Mouse (Mus musculus) heart, adult 2 months (tissue): ENCODE measurements around the gene Ntrk3. TPM values are rescaled to one million over a fixed set of nuclear protein-coding genes. Genes with fewer than 3 reads are reported as not detected.

Source experiments
- DNase-seq, 2 experiments: peaks; one replicate each; pipeline ENCODE4 v3.0.0; 2021
- H3K27ac ChIP-seq: fragments of 200-600 bp; 2 replicates; pipeline ENCODE4 v1.8.1; 2022
- H3K27me3 ChIP-seq: fragments of 200-500 bp; 2 replicates; pipeline ENCODE4 v1.6.1; 2012; ENCODE audit warnings: mild to moderate bottlenecking, low read length, inconsistent platforms, mixed read lengths; ENCODE audit not compliant: control insufficient read depth, insufficient read depth
- H3K36me3 ChIP-seq: fragments of 200-500 bp; 2 replicates; pipeline ENCODE4 v1.6.1; 2012; ENCODE audit warnings: low read length, inconsistent platforms; ENCODE audit not compliant: control insufficient read depth, insufficient read depth
- H3K4me1 ChIP-seq: fragments of 200-500 bp; 2 replicates; pipeline ENCODE4 v1.6.1; 2011; ENCODE audit warnings: low read length; ENCODE audit not compliant: control insufficient read depth, insufficient read depth
- H3K4me3 ChIP-seq: fragments of 200-600 bp; 2 replicates; pipeline ENCODE4 v1.8.1; 2022
- H3K79me2 ChIP-seq: fragments of 200-500 bp; replicated peaks from 2 replicates; pipeline ENCODE4 v1.6.1; 2012; ENCODE audit warnings: mild to moderate bottlenecking, inconsistent platforms, low read length, moderate library complexity, mixed read lengths; ENCODE audit not compliant: control insufficient read depth, insufficient read depth
- H3K9ac ChIP-seq: fragments of 200-500 bp; 2 replicates; pipeline ENCODE4 v1.6.1; 2012; ENCODE audit warnings: low read depth, mild to moderate bottlenecking, control low read depth, inconsistent platforms, low read length, mixed read lengths
- CTCF ChIP-seq: fragments of 200-600 bp; IDR thresholded peaks from 2 replicates; pipeline ENCODE4 v1.8.1; 2022; ENCODE audit warnings: antibody characterized with exemption, mild to moderate bottlenecking, moderate library complexity
- EP300 ChIP-seq: fragments of 200-500 bp; IDR thresholded peaks from 2 replicates; pipeline ENCODE4 v1.6.1; 2011; ENCODE audit warnings: low read depth, low read length, control low read depth; ENCODE audit not compliant: insufficient read depth
- POLR2A ChIP-seq: fragments of 200-500 bp; IDR thresholded peaks from 2 replicates; pipeline ENCODE4 v1.6.1; 2011; ENCODE audit warnings: mild to moderate bottlenecking, low read depth, low read length, control low read depth; ENCODE audit not compliant: insufficient read depth
- WGBS: fragments of 180-500 bp; shearing (Covaris S2); methylation state at CpG from one replicate; pipeline ENCODE4 v1.1.7; 2018; 5-methylcytosine and 5-hydroxymethylcytosine counted together
- intact Hi-C: fragments of 180-260 bp; cut with DNase I; formaldehyde crosslinking; loops from one replicate; pipeline ENCODE4 v1.15.1; 2025
- polyA plus RNA-seq: library from polyadenylated mRNA; depleted of rRNA; stranded (reverse); fragments of >200 nt; gene quantifications from 2 replicates; pipeline ENCODE4 v1.2.3, GENCODE M21; 2012
- total RNA-seq, 2 experiments: library from RNA; stranded (reverse); gene quantifications; 2 replicates each; pipeline ENCODE4 v1.2.3; 2021

Ntrk3 gene
- total and polyA plus RNA-seq, 3 experiments: 1.4 to 9.1 (median 1.8) TPM

GRCm38 (mm10) chr7:78294322-78294721 lies 443.5 kb downstream of the Ntrk3 start:
- Histone ChIP-seq H3K4me1 (no peaks in the 10 kb centered on the region), H3K27me3 (no peaks in the 10 kb centered on the region), H3K9ac (no peak overlapping the region), H3K36me3 (no peaks in the 10 kb centered on the region), H3K4me3 (no peak overlapping the region), H3K79me2 (no peaks in the 10 kb centered on the region), H3K27ac (no peak overlapping the region)
- 66% methylated on average over 3 of the region's 3 CpGs for WGBS
- DNase-seq: no peak
- TF ChIP-seq EP300 (no peak), POLR2A (no peak), CTCF (peak; percentile 57)
- intact Hi-C loops: loop anchor here (2.0 kb wide), 1 partner anchor 272 kb away; no protein-coding TSS in a partner anchor

- Histone ChIP-seq H3K4me3 (no peak overlapping the region), H3K27me3 (no peaks in the 10 kb centered on the region), H3K9ac (no peak overlapping the region), H3K79me2 (no peaks in the 10 kb centered on the region), H3K4me1 (no peaks in the 10 kb centered on the region), H3K36me3 (no peaks in the 10 kb centered on the region), H3K27ac (no peak overlapping the region)
- no peak for TF ChIP-seq CTCF
- TF ChIP-seq POLR2A: no peak
- no peak for TF ChIP-seq EP300
- 62% methylated on average over 2 of the region's 2 CpGs for WGBS
- no peak for DNase-seq
- intact Hi-C loops: no loop called here
Measured at GRCm38 (mm10) chr7:78290186-78290585, 447.6 kb downstream of the Ntrk3 start.

- Histone ChIP-seq H3K4me1 (no peaks in the 10 kb centered on the region), H3K9ac (no peak overlapping the region), H3K36me3 (no peaks in the 10 kb centered on the region), H3K27ac (no peak overlapping the region), H3K79me2 (no peaks in the 10 kb centered on the region), H3K4me3 (no peak overlapping the region), H3K27me3 (no peaks in the 10 kb centered on the region)
- no peak for DNase-seq
- intact Hi-C loops: no loop called here
- TF ChIP-seq CTCF (no peak), EP300 (no peak), POLR2A (no peak)
- 85% methylated on average over 2 of the region's 2 CpGs for WGBS
Measured at GRCm38 (mm10) chr7:78286516-78287238, 451.1 kb downstream of the Ntrk3 start.

GRCm38 (mm10) chr7:78269506-78270250 lies 468.1 kb downstream of the Ntrk3 start:
- no peak for DNase-seq
- WGBS: 44% methylated on average over 3 of the region's 3 CpGs
- Histone ChIP-seq H3K27me3 (no peaks in the 10 kb centered on the region), H3K4me1 (no peaks in the 10 kb centered on the region), H3K79me2 (no peaks in the 10 kb centered on the region), H3K4me3 (no peak overlapping the region), H3K36me3 (no peaks in the 10 kb centered on the region), H3K9ac (no peak overlapping the region), H3K27ac (no peak overlapping the region)
- TF ChIP-seq POLR2A: no peak
- no peak for TF ChIP-seq CTCF
- no peak for TF ChIP-seq EP300
- intact Hi-C loops: no loop called here

GRCm38 (mm10) chr7:78267461-78268007 lies 470.3 kb downstream of the Ntrk3 start:
- H3K4me1 ChIP-seq: no peaks in the 10 kb centered on the region
- WGBS: 19% methylated on average over 1 of the region's 1 CpGs
- no peak for DNase-seq
- peak; percentile 31 for TF ChIP-seq CTCF
- TF ChIP-seq EP300: no peak
- TF ChIP-seq POLR2A: no peak
- intact Hi-C loops: no loop called here
- H3K36me3 ChIP-seq: no peaks in the 10 kb centered on the region
- no peak overlapping the region for H3K4me3 ChIP-seq
- H3K27ac ChIP-seq: no peak overlapping the region
- no peaks in the 10 kb centered on the region for H3K27me3 ChIP-seq
- no peaks in the 10 kb centered on the region for H3K79me2 ChIP-seq
- H3K9ac ChIP-seq: no peak overlapping the region

GRCm38 (mm10) chr7:78264432-78265002 lies 473.3 kb downstream of the Ntrk3 start:
- no peak overlapping the region for H3K27ac ChIP-seq
- no peaks in the 10 kb centered on the region for H3K36me3 ChIP-seq
- no peak for TF ChIP-seq CTCF
- DNase-seq: no peak
- 43% methylated on average over 5 of the region's 5 CpGs for WGBS
- intact Hi-C loops: no loop called here
- H3K4me1 ChIP-seq: no peaks in the 10 kb centered on the region
- no peak overlapping the region for H3K4me3 ChIP-seq
- no peaks in the 10 kb centered on the region for H3K79me2 ChIP-seq
- no peak overlapping the region for H3K9ac ChIP-seq
- H3K27me3 ChIP-seq: no peaks in the 10 kb centered on the region
